Mouse (Mus musculus) limb, embryonic 12.5 days (tissue): Measurements from ENCODE around the gene Hils1. TPM values are rescaled to one million over a fixed set of nuclear protein-coding genes. Genes with fewer than 3 reads are reported as not detected.
"Not testable (repeated sequence)": the region's sequence is repeated elsewhere in the genome, so short reads cannot be mapped to it uniquely, and the experiment has no call there.

Experiments
- ATAC-seq: fragments of 200-750 bp; cut with Nextera tagmentation; 2 replicates; pipeline ENCODE4 v1.8.0; 2017; ENCODE audit warnings: low read depth, moderate TSS enrichment; ENCODE audit not compliant: insufficient number of reproducible peaks, insufficient read depth, low FRiP score, low TSS enrichment
- H3K27ac ChIP-seq: fragments of 300-500 bp; sonication (generic); 2 replicates; pipeline ENCODE4 v1.5.1; 2016; ENCODE audit warnings: mild to moderate bottlenecking, moderate library complexity
- H3K27me3 ChIP-seq: fragments of 300-500 bp; sonication (generic); 2 replicates; pipeline ENCODE4 v1.6.1; 2016; ENCODE audit warnings: mild to moderate bottlenecking, moderate library complexity
- H3K36me3 ChIP-seq: fragments of 300-500 bp; sonication (generic); 2 replicates; pipeline ENCODE4 v1.6.1; 2016; ENCODE audit warnings: mild to moderate bottlenecking, moderate library complexity
- H3K4me1 ChIP-seq: fragments of 300-500 bp; sonication (generic); replicated peaks from 2 replicates; pipeline ENCODE4 v1.6.1; 2016
- H3K4me2 ChIP-seq: fragments of 300-500 bp; sonication (generic); 2 replicates; pipeline ENCODE4 v1.6.1; 2016; ENCODE audit warnings: mild to moderate bottlenecking, moderate library complexity
- H3K4me3 ChIP-seq: fragments of 300-500 bp; sonication (generic); replicated peaks from 2 replicates; pipeline ENCODE4 v1.5.1; 2016; ENCODE audit warnings: mild to moderate bottlenecking
- H3K9ac ChIP-seq: fragments of 300-500 bp; sonication (generic); replicated peaks from 2 replicates; pipeline ENCODE4 v1.6.1; 2016; ENCODE audit warnings: mild to moderate bottlenecking, moderate library complexity
- H3K9me3 ChIP-seq: fragments of 300-500 bp; sonication (generic); 2 replicates; pipeline ENCODE4 v1.6.1; 2016; ENCODE audit warnings: mild to moderate bottlenecking, moderate library complexity
- WGBS: fragments of 180-500 bp; shearing (Covaris S2); methylation state at CpG from one replicate; pipeline ENCODE4 v1.1.7; 2016; 5-methylcytosine and 5-hydroxymethylcytosine counted together
- polyA plus RNA-seq: library from polyadenylated mRNA; unstranded; fragments of >200 nt; fragmentation: Nextera tagmentation; extraction: Ambion mirVana; gene quantifications from 2 replicates; pipeline ENCODE4 v1.2.1, GENCODE M21; 2016

Gene Hils1
- polyA plus RNA-seq, 1 experiment from 2014 or later = not detected

DNA sequence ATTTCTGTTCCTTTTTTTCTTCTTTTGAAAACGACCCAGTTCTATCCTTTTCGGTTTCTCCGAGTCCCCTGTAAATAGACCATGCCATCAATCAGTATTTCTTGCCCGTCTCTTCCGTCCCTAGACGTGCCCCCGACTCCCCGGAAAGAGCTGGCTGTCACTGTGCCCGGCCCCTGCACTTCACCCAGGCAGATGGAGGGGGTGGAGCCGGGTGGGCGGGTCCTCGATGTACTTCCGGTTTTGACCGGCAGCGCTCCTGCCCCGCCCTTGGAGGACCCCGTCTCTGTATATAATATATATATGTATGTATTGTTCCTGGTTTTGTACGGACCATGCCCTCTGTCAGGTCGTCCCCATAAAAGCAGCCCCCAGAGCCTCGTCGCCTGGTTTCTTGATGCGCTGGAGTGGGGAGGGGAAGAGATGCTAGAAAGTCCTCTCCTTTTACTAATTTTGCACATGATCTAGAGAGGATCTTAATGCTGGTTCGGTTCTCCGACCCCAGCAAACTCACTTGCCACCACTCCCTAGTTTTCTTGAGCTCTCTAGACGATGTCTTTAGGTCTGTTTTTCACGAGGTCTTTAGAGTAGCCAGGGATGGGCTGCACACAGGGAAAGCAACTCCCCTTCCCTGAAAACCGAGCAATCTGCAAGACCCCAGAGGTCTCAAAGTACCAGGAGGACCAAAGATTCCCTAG lies 39.3 kb downstream of the Hils1 start:
- 2% methylated on average over 27 of the region's 27 CpGs for WGBS
- Histone ChIP-seq H3K4me3 (peak overlapping the region; percentile 42), H3K4me1 (peaks cover 32% of the 10 kb centered on the region), H3K4me2 (peak overlapping the region; percentile 69), H3K9ac (peak overlapping the region; percentile 40), H3K9me3 (no peaks in the 10 kb centered on the region), H3K27ac (peak overlapping the region; percentile 62), H3K36me3 (peaks cover 42% of the 10 kb centered on the region), H3K27me3 (no peaks in the 10 kb centered on the region)
- no peak for ATAC-seq

DNA sequence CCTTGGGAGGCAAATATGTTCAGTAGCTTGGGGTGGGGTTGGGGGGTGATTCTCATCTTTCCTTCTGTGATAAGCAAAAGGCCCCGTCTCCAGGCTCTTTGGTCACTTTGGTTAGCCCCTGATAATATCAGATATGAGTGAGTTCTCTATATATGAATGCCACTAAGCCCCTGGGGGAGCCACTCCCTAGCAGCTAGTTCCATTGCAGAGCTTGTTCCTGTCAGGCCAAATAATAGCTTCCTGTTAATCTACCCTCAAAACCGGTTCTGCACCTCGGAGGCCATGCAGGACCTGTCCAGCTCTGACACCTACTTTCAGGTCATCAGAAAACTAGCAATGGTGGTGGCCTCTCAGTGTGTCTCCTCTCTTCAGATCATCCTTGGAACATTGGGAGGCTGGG lies 40.0 kb downstream of the Hils1 start:
- Histone ChIP-seq H3K9ac (no peak overlapping the region), H3K27me3 (no peaks in the 10 kb centered on the region), H3K9me3 (no peaks in the 10 kb centered on the region), H3K36me3 (peaks cover 34% of the 10 kb centered on the region), H3K4me3 (no peak overlapping the region; the same call in 1 of the 2 replicates), H3K27ac (peak overlapping the region; percentile 62), H3K4me1 (peaks cover 39% of the 10 kb centered on the region), H3K4me2 (peak overlapping the region; percentile 69)
- WGBS = 67% methylated on average over 3 of the region's 3 CpGs
- no peak for ATAC-seq

DNA sequence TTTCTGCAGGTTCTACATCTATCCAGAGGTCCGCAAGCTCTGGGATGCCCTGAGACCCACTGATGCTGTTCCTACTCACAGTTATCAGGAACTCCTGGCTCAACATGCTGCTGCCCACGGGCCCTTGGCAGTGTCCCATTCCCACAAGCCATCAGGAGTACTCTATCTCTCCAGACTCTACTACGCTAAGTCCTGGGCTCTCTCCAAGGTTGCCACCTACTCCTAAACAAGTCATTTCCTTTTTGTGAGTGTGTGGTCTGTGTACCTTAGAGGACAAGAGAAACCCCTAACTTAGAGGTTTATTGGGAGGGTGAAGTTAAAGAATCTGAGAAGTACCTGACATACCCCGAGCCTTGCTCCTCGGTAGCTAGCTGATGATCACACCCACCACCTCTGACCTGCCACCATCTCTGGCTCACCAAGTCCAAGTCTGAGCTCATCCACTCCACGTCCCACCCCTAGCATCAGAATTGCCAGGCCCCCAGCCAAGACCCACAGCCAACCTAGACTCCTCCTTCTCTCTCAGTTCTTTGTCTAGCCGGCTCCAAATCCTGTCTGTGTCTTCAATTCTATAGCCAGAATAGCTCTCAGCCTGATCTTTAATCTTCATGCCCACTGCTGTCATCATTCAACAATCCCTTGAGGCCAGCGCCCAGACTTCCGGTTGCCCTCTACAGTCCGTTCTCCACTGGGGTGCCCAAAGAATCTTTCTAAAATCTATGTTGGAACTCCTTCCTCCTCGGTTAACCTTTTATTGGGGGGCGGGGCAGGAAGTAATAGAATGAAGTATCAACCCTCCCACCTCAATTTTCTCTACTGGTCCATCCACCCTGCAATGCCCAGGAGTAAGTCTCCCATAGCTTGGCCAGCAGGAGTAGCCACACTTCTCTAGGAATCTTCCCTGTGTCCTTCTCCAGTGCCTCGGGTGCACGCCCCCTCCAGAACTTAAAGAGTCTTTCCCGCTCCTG lies 41.6 kb downstream of the Hils1 start:
- peak overlapping the region; percentile 96 for H3K27ac ChIP-seq
- peak overlapping the region; percentile 82 for H3K4me2 ChIP-seq
- ATAC-seq = peak; percentile 5; the same call in 1 of the 2 replicates
- peak overlapping the region; percentile 95 for H3K9ac ChIP-seq
- peak overlapping the region; percentile 83 for H3K4me3 ChIP-seq
- H3K4me1 ChIP-seq = peaks cover 44% of the 10 kb centered on the region
- WGBS = 40% methylated on average over 15 of the region's 15 CpGs
- peaks cover 22% of the 10 kb centered on the region for H3K36me3 ChIP-seq
- no peaks in the 10 kb centered on the region for H3K27me3 ChIP-seq
- H3K9me3 ChIP-seq = no peaks in the 10 kb centered on the region

DNA sequence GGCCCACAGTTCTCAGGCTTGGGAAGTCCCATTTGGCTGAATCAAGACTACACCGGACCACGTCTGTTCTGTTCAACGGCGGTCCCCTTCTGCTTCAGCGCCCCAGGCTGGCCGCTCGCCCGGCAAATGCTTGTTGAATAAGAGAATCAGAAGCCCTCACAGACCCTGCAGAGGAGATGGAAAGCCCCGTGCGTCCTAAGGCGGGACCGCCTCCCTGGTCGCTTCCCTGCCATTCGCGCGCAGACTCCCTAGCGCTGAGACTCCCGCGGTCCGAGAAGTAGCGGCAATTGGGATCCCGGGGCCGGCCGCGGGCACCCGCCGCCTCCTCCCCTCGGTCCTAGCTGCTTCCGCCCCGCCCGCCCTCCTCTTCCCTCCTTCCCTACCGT lies 42.2 kb downstream of the Hils1 start, which contains the start of gene Samd14:
Samd14 (plus strand) TSS at position 251 of the 386 bp plus-strand sequence.
- Histone ChIP-seq H3K4me2 (peak within 1 kb of the TSS; percentile 82), H3K27ac (peak within 1 kb of the TSS; percentile 96), H3K36me3 (peaks cover 22% of the 10 kb centered on the region), H3K9ac (peak within 1 kb of the TSS; percentile 95), H3K4me3 (peak within 1 kb of the TSS; percentile 83), H3K27me3 (no peaks in the 10 kb centered on the region), H3K9me3 (no peaks in the 10 kb centered on the region), H3K4me1 (peaks cover 44% of the 10 kb centered on the region)
- peak; percentile 40 for ATAC-seq
- under 1% methylated on average over 26 of the region's 32 CpGs for WGBS

DNA sequence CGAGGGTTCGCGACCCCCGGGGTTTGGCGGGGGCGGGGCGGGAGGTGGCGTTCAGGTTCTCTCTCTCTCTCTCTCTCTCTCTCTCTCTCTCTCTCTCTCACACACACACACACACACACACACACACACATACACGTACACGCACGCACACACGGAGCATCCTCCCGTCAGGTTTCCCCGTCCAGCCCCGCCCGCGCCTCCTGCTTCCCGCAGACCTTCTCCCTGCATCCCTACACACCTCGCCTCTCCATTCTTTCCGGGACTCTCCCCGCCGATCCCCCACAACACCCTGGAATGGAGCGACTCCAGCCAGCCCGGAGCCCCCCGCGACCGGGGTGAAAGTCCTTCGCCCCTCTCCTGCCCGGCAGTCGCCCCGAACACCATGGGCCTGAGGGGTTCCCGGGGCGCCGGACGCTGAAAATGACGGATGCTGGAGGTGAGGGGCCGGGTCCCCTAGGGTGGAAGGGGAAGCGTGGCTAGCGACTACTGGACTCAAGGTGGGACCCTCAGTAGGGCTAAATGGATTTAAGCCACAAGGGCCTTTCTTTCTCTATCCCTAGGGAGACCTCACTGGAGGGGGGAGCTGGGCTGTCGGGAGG lies 42.8 kb downstream of the Hils1 start:
- H3K36me3 ChIP-seq = peaks cover 22% of the 10 kb centered on the region
- no peak for ATAC-seq
- H3K4me3 ChIP-seq = peak overlapping the region; percentile 83
- peak overlapping the region; percentile 82 for H3K4me2 ChIP-seq
- H3K9ac ChIP-seq = peak overlapping the region; percentile 95
- H3K9me3 ChIP-seq = no peaks in the 10 kb centered on the region
- WGBS = 1% methylated on average over 39 of the region's 40 CpGs
- no peaks in the 10 kb centered on the region for H3K27me3 ChIP-seq
- peaks cover 44% of the 10 kb centered on the region for H3K4me1 ChIP-seq
- peak overlapping the region; percentile 96 for H3K27ac ChIP-seq

DNA sequence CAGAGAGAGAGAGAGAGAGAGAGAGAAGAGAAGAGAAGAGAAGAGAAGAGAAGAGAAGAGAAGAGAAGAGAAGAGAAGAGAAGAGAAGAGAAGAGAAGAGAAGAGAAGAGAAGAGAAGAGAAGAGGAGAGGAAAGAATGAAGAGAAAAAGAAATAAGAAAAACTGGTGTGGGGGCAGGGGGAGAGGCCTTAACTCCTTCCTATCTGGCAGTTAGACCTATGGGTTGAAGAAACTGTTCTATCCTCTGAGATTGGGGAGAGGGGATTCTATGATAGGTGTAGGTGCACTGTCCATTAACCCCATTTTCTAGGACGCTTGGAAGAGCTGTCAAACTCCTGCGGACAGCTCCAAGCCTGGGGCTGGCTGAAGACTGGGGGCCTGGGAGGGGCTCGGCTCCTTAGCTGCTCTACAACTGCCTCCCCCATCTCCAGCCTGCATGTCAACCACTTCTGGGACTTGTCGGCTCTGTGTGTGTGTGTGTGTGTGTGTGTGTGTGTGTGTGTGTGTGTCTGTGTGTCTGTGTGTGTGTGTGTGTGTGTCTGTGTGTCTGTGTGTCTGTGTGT lies 43.5 kb downstream of the Hils1 start:
- H3K9me3 ChIP-seq, ATAC-seq, H3K27me3 ChIP-seq: not testable (repeated sequence)
- 0% methylated on average over 3 of the region's 4 CpGs for WGBS
- Histone ChIP-seq H3K9ac (peak overlapping the region; percentile 95), H3K4me1 (peaks cover 41% of the 10 kb centered on the region), H3K4me3 (peak overlapping the region; percentile 83), H3K27ac (0 out of 2 replicates have a peak overlapping the region, but pooled peaks have one; percentile 42), H3K36me3 (peaks cover 22% of the 10 kb centered on the region), H3K4me2 (peak overlapping the region; percentile 82)

DNA sequence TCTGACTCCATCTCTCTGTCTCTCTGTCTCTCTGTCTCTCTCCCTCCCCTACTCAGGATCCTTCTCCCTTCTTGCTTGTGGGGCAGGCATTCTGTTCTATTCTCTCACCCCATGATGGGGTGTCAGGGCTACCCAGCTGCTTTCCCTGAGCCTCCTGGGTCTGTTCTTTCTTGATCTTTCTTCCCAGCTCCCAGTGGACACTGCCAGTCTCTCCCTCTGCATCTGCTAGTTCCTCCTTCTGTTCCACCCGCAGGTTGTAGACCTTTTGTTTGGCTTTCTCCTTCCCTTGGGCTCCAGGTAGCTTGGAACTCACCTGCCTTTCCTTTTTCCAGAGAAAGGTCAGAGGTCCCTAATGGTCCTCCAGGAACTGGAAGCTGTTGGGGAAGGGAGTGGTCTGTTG lies 44.0 kb downstream of the Hils1 start:
- 24% methylated on average over 1 of the region's 1 CpGs for whole genome bisulfite sequencing
- H3K36me3 ChIP-seq = peaks cover 27% of the 10 kb centered on the region
- H3K4me2 ChIP-seq = peak overlapping the region; percentile 82
- peak overlapping the region; percentile 83 for H3K4me3 ChIP-seq
- ATAC-seq = no peak
- 0 out of 2 replicates have a peak overlapping the region, but pooled peaks have one; percentile 42 for H3K27ac ChIP-seq
- H3K4me1 ChIP-seq = peaks cover 37% of the 10 kb centered on the region
- peak overlapping the region; percentile 95; the same call in 1 of the 2 replicates for H3K9ac ChIP-seq
- H3K9me3 ChIP-seq = no peaks in the 10 kb centered on the region
- no peaks in the 10 kb centered on the region for H3K27me3 ChIP-seq

DNA sequence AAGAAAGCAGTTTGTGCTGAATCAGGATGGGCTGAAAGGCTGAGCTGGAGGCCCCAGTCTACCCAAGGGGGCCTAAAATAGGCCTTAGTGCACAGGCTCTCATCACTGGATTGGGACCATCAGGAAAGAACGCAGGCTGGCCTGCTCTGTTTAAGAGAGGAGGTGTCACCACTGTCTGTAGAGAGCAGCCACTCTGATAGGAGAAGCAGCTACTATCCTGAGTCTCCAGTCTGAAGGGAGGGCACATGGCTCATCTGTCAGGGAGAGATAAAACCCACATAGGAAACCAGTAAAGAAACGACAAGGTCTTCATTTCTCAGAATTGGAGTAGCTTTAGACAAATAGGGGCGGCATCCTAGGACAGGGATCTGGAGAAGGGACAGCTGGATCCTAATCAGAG lies 44.7 kb downstream of the Hils1 start:
- Histone ChIP-seq H3K36me3 (peaks cover 33% of the 10 kb centered on the region), H3K27me3 (no peaks in the 10 kb centered on the region), H3K9me3 (no peaks in the 10 kb centered on the region), H3K4me2 (peak overlapping the region; percentile 82), H3K9ac (peak overlapping the region; percentile 40), H3K27ac (peak overlapping the region; percentile 42; the same call in 1 of the 2 replicates), H3K4me3 (peak overlapping the region; percentile 83), H3K4me1 (peaks cover 32% of the 10 kb centered on the region)
- WGBS = 54% methylated on average over 3 of the region's 3 CpGs
- ATAC-seq = no peak

DNA sequence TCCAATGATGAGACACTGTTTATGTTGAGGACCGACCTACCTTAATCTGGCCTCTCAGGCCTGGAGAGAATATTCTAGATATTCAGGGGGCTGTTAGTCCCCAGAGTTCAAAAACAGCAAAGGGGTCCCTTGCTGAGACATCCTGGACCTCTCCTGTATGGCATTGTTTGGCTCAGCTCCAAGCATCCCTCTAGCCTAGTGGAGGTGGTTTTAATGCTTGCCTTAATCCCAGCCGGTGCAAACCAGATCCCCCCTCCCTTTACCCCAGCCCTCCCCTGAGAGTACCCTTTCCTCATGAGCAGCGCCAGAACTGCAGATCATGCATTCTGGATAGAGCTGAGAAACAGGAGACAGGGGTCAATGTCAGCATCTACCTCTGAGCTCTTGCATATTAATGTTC lies 45.1 kb downstream of the Hils1 start:
- H3K27me3 ChIP-seq = no peaks in the 10 kb centered on the region
- H3K4me3 ChIP-seq = no peak overlapping the region; the same call in 1 of the 2 replicates
- H3K36me3 ChIP-seq = peaks cover 37% of the 10 kb centered on the region
- no peaks in the 10 kb centered on the region for H3K9me3 ChIP-seq
- peak overlapping the region; percentile 29; the same call in 1 of the 2 replicates for H3K27ac ChIP-seq
- H3K4me2 ChIP-seq = peak overlapping the region; percentile 82
- peaks cover 30% of the 10 kb centered on the region for H3K4me1 ChIP-seq
- 32% methylated on average over 3 of the region's 3 CpGs for WGBS
- no peak for ATAC-seq
- H3K9ac ChIP-seq = peak overlapping the region; percentile 40

DNA sequence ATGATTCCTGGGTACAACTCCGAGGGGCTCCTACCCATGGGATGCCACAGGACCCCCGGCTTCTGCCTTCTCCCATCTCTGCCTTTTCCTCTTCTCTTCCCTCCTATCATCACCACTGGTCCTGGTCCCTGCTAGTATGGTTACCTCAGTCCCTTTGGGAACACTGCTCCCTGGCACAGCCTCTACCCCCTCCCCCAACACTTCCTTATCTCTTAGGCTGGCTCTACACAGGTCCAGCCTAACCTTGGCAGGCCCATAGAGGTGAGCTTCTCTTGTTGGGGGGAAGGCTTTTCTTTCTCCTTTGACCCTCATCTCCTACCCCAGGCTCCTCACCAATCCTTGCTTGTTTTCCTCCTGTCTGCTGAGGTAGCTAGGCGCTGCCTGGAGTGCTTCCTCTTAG lies 48.1 kb downstream of the Hils1 start:
- H3K4me1 ChIP-seq = peaks cover 21% of the 10 kb centered on the region
- no peak overlapping the region for H3K27ac ChIP-seq
- no peaks in the 10 kb centered on the region for H3K9me3 ChIP-seq
- H3K36me3 ChIP-seq = peaks cover 65% of the 10 kb centered on the region
- H3K9ac ChIP-seq = 0 out of 2 replicates have a peak overlapping the region, but pooled peaks have one; percentile 23
- no peak overlapping the region for H3K4me3 ChIP-seq
- H3K4me2 ChIP-seq = no peak overlapping the region
- ATAC-seq = no peak
- WGBS = 72% methylated on average over 3 of the region's 3 CpGs
- peaks cover 11% of the 10 kb centered on the region; the same call in 1 of the 2 replicates for H3K27me3 ChIP-seq
